Mouse (Mus musculus): ENCODE measurements around the gene Copg1. TPM values are rescaled to one million over a fixed set of nuclear protein-coding genes. Genes with fewer than 3 reads are reported as not detected.

Gene Copg1
- polyA plus RNA-seq (2012; rRNA removed): 69.5 and 90.5 TPM in 2 replicates

DNA sequence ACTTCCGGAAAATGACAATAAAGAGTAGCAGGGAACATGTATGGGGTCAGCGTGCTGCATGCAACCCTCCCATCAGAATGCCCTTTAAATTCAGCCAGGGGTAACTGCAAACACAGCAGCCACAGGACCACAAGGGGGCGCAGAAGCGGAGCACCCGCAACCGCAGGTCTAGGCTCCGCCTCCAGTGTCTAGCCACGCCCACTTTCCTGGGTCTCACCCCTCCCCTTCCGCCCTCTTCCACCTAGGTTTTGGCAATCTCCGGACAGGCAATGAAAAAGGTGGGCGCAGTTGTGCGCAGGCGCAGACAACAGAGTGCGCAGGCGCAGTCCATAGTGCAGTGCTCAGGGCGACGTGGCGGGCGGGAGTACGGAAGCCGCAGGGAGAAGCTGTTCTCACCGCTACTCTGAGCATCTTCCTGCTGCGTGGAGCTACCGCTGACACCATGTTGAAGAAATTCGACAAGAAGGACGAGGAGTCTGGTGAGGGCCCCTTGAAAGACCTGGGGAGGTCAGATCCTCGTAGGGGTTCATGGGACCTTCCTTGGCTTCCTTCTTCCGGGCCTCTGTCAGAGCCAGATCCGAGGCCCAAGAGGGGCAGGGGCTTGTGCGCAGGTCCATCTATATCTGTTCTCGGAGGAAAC lies at the start of gene Copg1:
TSS of gene Copg1 (plus strand) at position 221 of the 640 bp plus-strand sequence.

GRCm38 (mm10) chr6:87838551-87839197 lies 48.9 kb upstream of the Copg1 start, which contains the start of gene Isy1:
TSS of gene Isy1 (minus strand) at chr6:87838798.

GRCm38 (mm10) chr6:87850900-87851614 lies 36.6 kb upstream of the Copg1 start, which contains the start of gene Cnbp:
TSS of gene Cnbp (minus strand) at chr6:87851106.

DNA sequence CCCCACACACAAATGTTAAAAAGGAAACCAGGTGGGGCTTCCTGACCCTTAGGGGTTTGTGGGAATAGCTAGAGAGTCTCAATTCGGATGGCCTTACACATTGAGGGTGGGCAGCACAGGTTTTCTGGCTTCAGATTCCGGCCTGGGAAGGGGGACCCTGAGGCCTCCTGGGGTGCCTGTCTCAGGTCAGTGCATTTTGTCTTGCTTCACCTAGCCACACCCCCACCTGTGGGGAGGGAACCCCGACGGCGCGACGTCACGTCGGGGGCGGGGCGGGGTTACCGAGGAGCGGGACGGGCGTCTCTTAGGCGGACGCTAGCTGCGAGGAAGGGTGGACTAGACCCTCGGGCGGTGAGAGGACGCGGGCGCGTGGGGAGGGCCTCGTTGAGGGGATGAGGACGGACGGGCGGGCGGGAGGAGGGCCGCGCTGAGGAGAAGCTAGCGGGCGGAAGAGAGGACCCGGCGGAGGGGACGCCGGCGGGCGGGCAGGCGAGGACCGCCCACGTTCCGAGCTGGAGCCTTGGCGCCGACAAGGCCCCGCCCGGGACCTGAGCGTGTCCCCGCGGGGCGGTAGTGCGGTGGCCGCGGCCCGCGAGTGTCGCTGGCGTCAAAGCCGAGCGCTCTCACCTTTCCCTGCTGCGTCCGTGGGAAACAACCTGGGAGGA lies 26.2 kb downstream of the Copg1 start, which contains the start of gene Hmces:
TSS of gene Hmces (plus strand) at position 275 of the 665 bp plus-strand sequence.

Other genes with a start within 250 kb of the Copg1 start
- 11.3 and 15.9 TPM in 2 replicates for gene Aplf, start 215.6 kb upstream of the Copg1 start, polyA plus RNA-seq (2012; rRNA removed)
- gene Efcc1, start 156.9 kb upstream of the Copg1 start, polyA plus RNA-seq (2012; rRNA removed): 2.7 and 5.0 TPM in 2 replicates
- gene Gp9, start 109.7 kb upstream of the Copg1 start, polyA plus RNA-seq (2012; rRNA removed): 4.3 and 6.9 TPM in 2 replicates
- 3.1 and 6.8 TPM in 2 replicates for gene Rab43, start 75.7 kb upstream of the Copg1 start, polyA plus RNA-seq (2012; rRNA removed)
- gene Gm45140, start 52.0 kb upstream of the Copg1 start, polyA plus RNA-seq (2012; rRNA removed): 10.2 and 33.9 TPM in 2 replicates
- gene Isy1, start 49.0 kb upstream of the Copg1 start, polyA plus RNA-seq (2012; rRNA removed): 67.5 and 130 TPM in 2 replicates
- 377 and 541 TPM in 2 replicates for gene Cnbp, start 36.7 kb upstream of the Copg1 start, polyA plus RNA-seq (2012; rRNA removed)
- 29.0 and 36.8 TPM in 2 replicates for gene Hmces, start 26.1 kb downstream of the Copg1 start, polyA plus RNA-seq (2012; rRNA removed)
- gene H1fx, start 93.8 kb downstream of the Copg1 start, polyA plus RNA-seq (2012; rRNA removed): 179 and 180 TPM in 2 replicates
- gene Rab7, start 157.5 kb downstream of the Copg1 start, polyA plus RNA-seq (2012; rRNA removed): 194 and 317 TPM in 2 replicates
- 106 and 207 TPM in 2 replicates for gene Rpn1, start 196.7 kb downstream of the Copg1 start, polyA plus RNA-seq (2012; rRNA removed)